Mouse (Mus musculus): ENCODE results near the gene H2afb1.
"Not testable (repeated sequence)": the region's sequence is repeated elsewhere in the genome, so short reads cannot be mapped to it uniquely, and the experiment has no call there.

The H2afb1 gene

DNA sequence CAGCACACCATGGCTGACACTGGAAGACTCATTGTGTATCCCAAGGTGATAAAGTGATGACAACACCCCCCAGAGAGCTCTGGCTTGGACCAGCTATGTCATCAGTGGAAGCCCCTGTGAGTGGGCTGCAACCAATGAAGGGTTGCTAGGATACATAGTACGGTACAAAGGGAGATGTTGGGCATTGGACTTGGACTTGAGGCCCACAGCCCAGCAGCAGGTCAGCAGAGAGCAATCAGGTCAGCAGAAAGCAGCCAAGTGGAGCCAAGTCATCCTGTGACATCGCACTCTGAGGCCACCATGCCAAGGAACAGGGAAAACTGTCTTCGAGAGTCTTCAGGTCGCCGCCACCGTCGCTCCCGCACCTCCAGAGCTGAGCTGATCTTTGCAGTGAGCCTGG, at the start of gene H2afb1:
Gene H2afb1, plus strand, starts transcription at position 301 of the 400 bp plus-strand sequence.
- DNase-seq (ENCODE audit: low read depth in 2 of 2, low spot score in 2 of 2), result not testable (repeated sequence)

DNA sequence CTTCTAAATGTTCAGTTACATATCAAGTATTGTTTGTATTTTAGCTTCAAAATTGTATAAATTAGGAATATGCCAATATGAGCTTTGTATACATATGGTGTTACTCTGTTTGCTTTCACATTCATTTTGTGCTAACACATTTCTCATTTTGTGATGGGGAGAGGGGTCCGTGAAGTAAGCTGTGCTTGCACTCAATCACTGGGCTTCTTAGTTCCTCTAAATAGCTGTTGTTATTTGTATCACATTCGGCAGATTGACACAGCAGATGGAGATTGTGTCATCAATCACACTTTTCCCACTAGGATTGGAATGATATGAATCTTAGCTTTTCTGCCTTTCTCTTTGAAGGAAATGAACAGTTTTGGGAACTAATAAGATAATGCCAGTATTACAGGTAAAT, 21.5 kb downstream of the H2afb1 start:
- no peak for DNase-seq (ENCODE audit: low read depth in 2 of 2, low spot score in 2 of 2)
